Mouse (Mus musculus) liver, embryonic 14.5 days (tissue): Measurements from ENCODE around the gene Wwp2. TPM values are rescaled to one million over a fixed set of nuclear protein-coding genes. Genes with fewer than 3 reads are reported as not detected.

ENCODE experiments used
- ATAC-seq: fragments of 200-750 bp; cut with Nextera tagmentation; 2 replicates; pipeline ENCODE4 v1.8.0; 2017; ENCODE audit warnings: moderate number of reproducible peaks, mild to moderate bottlenecking, moderate library complexity; ENCODE audit not compliant: insufficient read depth
- DNase-seq, 3 experiments: peaks; one replicate each; pipeline ENCODE4 v3.0.0-alpha.2; 2012 to 2013; ENCODE audit warnings: low read depth in 3 of 3, low spot score in 3 of 3
- H3K27ac ChIP-seq: fragments of 300-500 bp; sonication (generic); 2 replicates; pipeline ENCODE4 v1.5.1; 2014; ENCODE audit warnings: moderate library complexity, mild to moderate bottlenecking, control low read depth, inconsistent platforms
- H3K27me3 ChIP-seq: fragments of 300-500 bp; sonication (generic); 2 replicates; pipeline ENCODE4 v1.6.1; 2014; ENCODE audit warnings: mild to moderate bottlenecking, low read length, moderate library complexity; ENCODE audit not compliant: control insufficient read depth, insufficient read depth
- H3K36me3 ChIP-seq: fragments of 300-500 bp; sonication (generic); replicated peaks from 2 replicates; pipeline ENCODE4 v1.6.1; 2014; ENCODE audit warnings: low read depth; ENCODE audit not compliant: control insufficient read depth, insufficient read depth
- H3K4me1 ChIP-seq, 2 experiments: fragments of 200-500 bp in 1 of 2; fragments of 300-500 bp in 1 of 2; sonication (generic) in 1 of 2; replicated peaks; 2 replicates each; pipeline ENCODE4 v1.6.1; 2012 to 2014; ENCODE audit warnings: antibody characterized with exemption in 1 of 2, inconsistent platforms in 1 of 2, low read length in 1 of 2; ENCODE audit not compliant: control insufficient read depth in 2 of 2, insufficient read depth in 2 of 2
- H3K4me2 ChIP-seq: fragments of 300-500 bp; sonication (generic); 2 replicates; pipeline ENCODE4 v1.6.1; 2014; ENCODE audit warnings: low read depth, mild to moderate bottlenecking, control low read depth, moderate library complexity
- H3K4me3 ChIP-seq, 2 experiments: fragments of 200-500 bp in 1 of 2; fragments of 300-500 bp in 1 of 2; sonication (generic) in 1 of 2; 2 replicates each; pipeline ENCODE4 v1.5.1; 2012 to 2014; ENCODE audit warnings: low read depth in 2 of 2, low read length in 2 of 2, mild to moderate bottlenecking in 2 of 2, control low read depth in 1 of 2, inconsistent platforms in 1 of 2, moderate library complexity in 1 of 2; ENCODE audit not compliant: insufficient read depth in 1 of 2
- H3K9ac ChIP-seq: fragments of 300-500 bp; sonication (generic); replicated peaks from 2 replicates; pipeline ENCODE4 v1.6.1; 2014; ENCODE audit warnings: mild to moderate bottlenecking, control low read depth, moderate library complexity
- H3K9me3 ChIP-seq: fragments of 300-500 bp; sonication (generic); 2 replicates; pipeline ENCODE4 v1.6.1; 2016; ENCODE audit warnings: low read length, mixed read lengths; ENCODE audit not compliant: control insufficient read depth
- CTCF ChIP-seq: IDR thresholded peaks from 2 replicates; pipeline ENCODE4 v1.5.1; 2016; ENCODE audit warnings: antibody characterized with exemption, low read depth, control low read depth
- EP300 ChIP-seq: IDR thresholded peaks from 2 replicates; pipeline ENCODE4 v1.6.1; 2016; ENCODE audit warnings: antibody characterized with exemption, low read depth
- WGBS: fragments of 180-500 bp; shearing (Covaris S2); extraction: QIAGEN DNeasy Blood & Tissue Kit; methylation state at CpG from one replicate; pipeline ENCODE4 v1.1.7; 2014; ENCODE audit not compliant: insufficient replicate concordance; 5-methylcytosine and 5-hydroxymethylcytosine counted together
- polyA plus RNA-seq, 2 experiments: library from polyadenylated mRNA; depleted of rRNA in 1 of 2; stranded (reverse) in 1 of 2; unstranded in 1 of 2; fragments of >200 nt; fragmentation: Nextera tagmentation in 1 of 2; extraction: Ambion mirVana in 1 of 2; gene quantifications; 2 replicates each; pipeline versions ENCODE4 v1.2.1 to v1.2.3; 2012 to 2014

The Wwp2 gene
- polyA plus RNA-seq, 2 experiments: 14.7 to 28.0 TPM

GRCm38 (mm10) chr8:107462423-107462822, 26.3 kb downstream of the Wwp2 start:
- ATAC-seq: no peak
- peaks cover 17% of the 10 kb centered on the region for H3K36me3 ChIP-seq

DNA sequence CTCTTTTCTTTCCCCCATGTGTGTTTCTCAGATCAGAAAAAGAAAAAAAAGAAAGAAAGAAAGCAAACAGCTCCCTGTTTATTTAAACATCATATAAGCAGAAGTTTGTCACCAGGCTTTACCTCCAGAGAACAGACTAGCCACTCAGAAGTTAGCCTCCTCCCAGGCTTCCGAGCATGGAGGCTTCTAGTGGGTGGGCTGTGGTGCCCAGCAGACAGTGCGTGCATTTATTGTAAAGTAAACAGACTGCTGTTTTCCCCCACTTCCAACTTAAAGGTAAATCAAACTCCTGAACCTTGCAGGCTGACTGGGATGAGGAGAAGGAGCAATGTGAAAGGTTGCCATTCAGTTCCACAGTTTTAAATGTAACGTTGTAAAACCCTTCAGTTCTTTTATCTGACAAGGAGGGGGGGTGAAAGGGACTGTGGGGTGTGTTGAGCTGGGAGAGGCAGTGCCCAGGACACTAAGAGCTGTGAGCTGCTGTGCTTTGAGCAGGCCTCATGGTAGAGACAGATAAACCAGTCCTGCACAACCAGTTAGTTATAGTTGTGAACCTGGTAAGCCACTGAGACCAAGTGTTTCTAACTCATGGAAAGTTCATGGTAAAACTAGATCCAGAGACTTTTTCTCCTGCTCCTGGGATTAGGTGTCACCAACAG, 29.3 kb downstream of the Wwp2 start:
- Histone ChIP-seq H3K36me3 (peaks cover 2% of the 10 kb centered on the region), H3K4me1 (peaks cover 0 to 10% of the 10 kb centered on the region in 2 experiments; a peak in 2 of 4 replicates)

More at GRCm38 (mm10) chr8:107462423-107462822, 26.3 kb downstream of the Wwp2 start:
- TF ChIP-seq EP300 (no peak), CTCF (no peak)
- no peak overlapping the region for H3K9ac ChIP-seq
- H3K4me3 ChIP-seq: no peak overlapping the region
- DNase-seq: no peak
- 83% methylated on average over 5 of the region's 5 CpGs for WGBS
- no peak overlapping the region for H3K27ac ChIP-seq
- no peaks in the 10 kb centered on the region for H3K9me3 ChIP-seq
- H3K4me2 ChIP-seq: no peak overlapping the region
- peaks cover 0 to 8% of the 10 kb centered on the region in 2 experiments; a peak in 2 of 4 replicates for H3K4me1 ChIP-seq
- H3K27me3 ChIP-seq: no peaks in the 10 kb centered on the region

DNA sequence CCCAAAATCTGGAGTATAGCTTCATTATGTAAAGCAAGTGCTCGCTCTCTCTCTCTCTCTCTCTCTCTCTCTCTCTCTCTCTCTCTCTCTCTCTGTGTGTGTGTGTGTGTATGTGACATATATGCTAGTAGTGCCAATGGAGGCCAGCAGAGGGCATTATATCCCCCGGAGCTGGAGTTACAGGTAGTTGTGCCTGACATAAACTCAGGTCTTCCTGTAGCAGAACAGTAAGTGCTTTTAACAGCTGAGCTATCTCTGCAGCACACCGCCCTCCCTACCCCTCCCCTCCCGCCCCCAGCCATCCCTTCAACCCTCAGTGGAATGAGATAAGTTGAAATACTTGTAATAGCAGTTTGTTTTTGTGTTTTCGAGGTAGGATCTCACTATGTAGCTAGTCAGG, 30.5 kb downstream of the Wwp2 start:
- Histone ChIP-seq H3K4me2 (no peak overlapping the region), H3K9me3 (no peaks in the 10 kb centered on the region), H3K9ac (no peak overlapping the region), H3K36me3 (peaks cover 2% of the 10 kb centered on the region), H3K27me3 (no peaks in the 10 kb centered on the region), H3K4me3 (no peak overlapping the region), H3K27ac (no peak overlapping the region), H3K4me1 (peaks cover 0 to 10% of the 10 kb centered on the region in 2 experiments; a peak in 2 of 4 replicates)
- no peak for DNase-seq
- TF ChIP-seq EP300: no peak
- peak; percentile 45 for TF ChIP-seq CTCF
- peak; percentile 54 for ATAC-seq
- 45% methylated on average over 5 of the region's 5 CpGs for WGBS

More for the DNA sequence above, 29.3 kb downstream of the Wwp2 start:
- 51% methylated on average over 3 of the region's 3 CpGs for WGBS
- H3K9me3 ChIP-seq: no peaks in the 10 kb centered on the region
- DNase-seq: no peak
- ATAC-seq: peak; percentile 57
- H3K4me2 ChIP-seq: no peak overlapping the region
- TF ChIP-seq EP300 (no peak), CTCF (no peak)
- no peak overlapping the region for H3K4me3 ChIP-seq
- no peak overlapping the region for H3K27ac ChIP-seq
- H3K27me3 ChIP-seq: no peaks in the 10 kb centered on the region
- H3K9ac ChIP-seq: no peak overlapping the region

DNA sequence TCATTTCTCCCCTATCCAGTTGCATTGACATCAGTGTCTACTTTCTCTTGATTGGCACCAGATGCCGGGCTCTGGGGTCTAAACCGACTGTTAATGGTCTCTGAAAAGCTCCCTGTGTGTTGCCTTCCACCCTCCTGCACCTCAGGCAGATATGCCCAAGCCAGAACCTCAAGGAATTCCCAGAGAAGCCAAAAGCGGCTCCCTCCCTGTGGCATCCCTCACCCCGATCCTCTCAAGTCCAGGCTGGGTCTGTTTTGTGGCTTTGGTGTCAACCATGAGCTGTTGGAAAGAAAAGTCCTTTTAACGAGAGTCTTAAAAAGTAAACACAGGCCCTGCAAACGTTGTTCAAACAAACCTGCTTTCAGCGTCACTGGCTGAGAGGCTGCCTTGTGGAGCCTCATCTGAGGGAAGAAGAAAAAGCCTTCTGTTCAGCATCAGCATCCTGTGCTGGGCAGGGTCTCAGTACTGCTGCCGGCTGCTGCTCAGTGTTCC, 32.7 kb downstream of the Wwp2 start:
- Histone ChIP-seq H3K9ac (no peak overlapping the region), H3K4me1 (peaks cover 0 to 10% of the 10 kb centered on the region in 2 experiments; a peak in 2 of 4 replicates), H3K36me3 (no peaks in the 10 kb centered on the region; the same call in 1 of the 2 replicates), H3K4me3 (no peak overlapping the region), H3K27me3 (no peaks in the 10 kb centered on the region), H3K9me3 (no peaks in the 10 kb centered on the region), H3K4me2 (no peak overlapping the region), H3K27ac (no peak overlapping the region)
- ATAC-seq (no peak), DNase-seq (no peak)
- no peak for TF ChIP-seq CTCF
- TF ChIP-seq EP300: no peak
- whole genome bisulfite sequencing: 64% methylated on average over 8 of the region's 8 CpGs

- DNase-seq: no peak
- no peak overlapping the region for H3K4me3 ChIP-seq
Measured at GRCm38 (mm10) chr8:107470302-107470701, 34.1 kb downstream of the Wwp2 start.

More at GRCm38 (mm10) chr8:107470302-107470701, 34.1 kb downstream of the Wwp2 start:
- no peak for ATAC-seq
- WGBS: 80% methylated on average over 5 of the region's 5 CpGs
- Histone ChIP-seq H3K4me2 (no peak overlapping the region), H3K27ac (no peak overlapping the region), H3K27me3 (no peaks in the 10 kb centered on the region), H3K4me1 (peaks cover 0 to 9% of the 10 kb centered on the region in 2 experiments; a peak in 2 of 4 replicates), H3K9ac (no peak overlapping the region), H3K9me3 (no peaks in the 10 kb centered on the region), H3K36me3 (no peaks in the 10 kb centered on the region)
- no peak for TF ChIP-seq CTCF
- no peak for TF ChIP-seq EP300
